Mouse (Mus musculus): ENCODE data around the gene Tmem88b.
"Not testable (repeated sequence)": the region's sequence is repeated elsewhere in the genome, so short reads cannot be mapped to it uniquely, and the experiment has no call there.

Gene Tmem88b

DNA sequence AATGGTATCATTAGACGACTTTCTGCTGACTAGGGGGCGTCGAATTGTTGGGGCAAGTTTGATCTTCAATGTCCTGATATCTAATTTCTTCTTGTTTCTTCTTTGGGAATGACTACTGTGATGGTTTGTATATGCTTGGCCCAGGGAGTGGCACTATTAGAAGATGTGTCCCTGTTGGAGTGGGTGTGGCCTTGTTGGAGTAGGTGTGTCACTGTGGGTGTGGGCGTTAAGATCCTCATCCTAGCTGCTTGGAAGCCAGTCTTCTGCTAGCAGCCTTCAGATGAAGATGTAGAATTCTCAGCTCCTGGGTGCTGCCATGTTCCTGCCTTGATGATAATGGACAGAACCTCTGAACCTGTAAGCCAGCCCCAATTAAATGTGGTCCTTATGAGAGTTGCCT, 3.2 kb upstream of the Tmem88b start:
- in situ Hi-C loops (cut with MboI): not testable (repeated sequence)

- in situ Hi-C loops (cut with MboI): no loop called here
Observed at GRCm38 (mm10) chr4:155788300-155788699, 2.6 kb upstream of the Tmem88b start.

- in situ Hi-C loops (cut with MboI): no loop called here
Observed at GRCm38 (mm10) chr4:155785246-155785645, 428 bp downstream of the Tmem88b start.

- in situ Hi-C loops (cut with MboI): no loop called here
Observed at GRCm38 (mm10) chr4:155784081-155784701, 1.5 kb downstream of the Tmem88b start.

- in situ Hi-C loops (cut with MboI): no loop called here
Observed at GRCm38 (mm10) chr4:155783486-155784080, 2.1 kb downstream of the Tmem88b start.

- in situ Hi-C loops (cut with MboI): no loop called here
Observed at GRCm38 (mm10) chr4:155780895-155781294, 4.8 kb downstream of the Tmem88b start.

GRCm38 (mm10) chr4:155779498-155779897, 6.2 kb downstream of the Tmem88b start:
- in situ Hi-C loops (cut with MboI): no loop called here

GRCm38 (mm10) chr4:155777816-155778215, 7.9 kb downstream of the Tmem88b start:
- in situ Hi-C loops (cut with MboI): no loop called here

DNA sequence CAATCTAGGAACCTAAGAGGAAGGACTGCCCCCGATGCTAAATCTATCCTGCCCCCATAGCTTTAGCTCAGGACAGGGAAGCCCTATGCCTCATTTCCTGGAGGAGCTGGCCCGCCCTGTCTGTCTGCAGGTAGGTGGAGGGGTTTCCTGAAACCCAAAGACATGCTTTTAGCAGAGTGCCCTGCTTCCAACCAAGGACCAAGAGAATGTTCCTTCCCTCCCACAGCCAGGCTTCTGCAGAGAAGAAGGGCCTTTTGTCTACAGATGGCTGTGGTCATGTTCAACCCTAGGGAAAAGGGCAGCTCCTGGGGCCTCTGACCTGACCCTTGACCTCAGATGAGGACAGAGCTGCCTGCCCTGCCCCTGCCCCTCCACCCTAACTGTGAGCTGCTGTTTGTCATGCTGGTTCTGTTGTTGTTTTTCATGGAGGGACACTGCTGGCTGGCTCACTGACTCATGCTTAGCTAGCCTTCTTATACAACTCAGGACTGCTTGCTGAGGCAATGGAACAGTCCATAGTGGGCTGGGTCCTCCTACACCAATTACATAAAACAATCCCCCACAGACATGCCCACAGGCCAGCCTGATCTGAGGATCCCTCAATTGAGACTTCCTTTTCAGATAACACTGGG, 8.9 kb downstream of the Tmem88b start:
- in situ Hi-C loops (cut with MboI): no loop called here

DNA sequence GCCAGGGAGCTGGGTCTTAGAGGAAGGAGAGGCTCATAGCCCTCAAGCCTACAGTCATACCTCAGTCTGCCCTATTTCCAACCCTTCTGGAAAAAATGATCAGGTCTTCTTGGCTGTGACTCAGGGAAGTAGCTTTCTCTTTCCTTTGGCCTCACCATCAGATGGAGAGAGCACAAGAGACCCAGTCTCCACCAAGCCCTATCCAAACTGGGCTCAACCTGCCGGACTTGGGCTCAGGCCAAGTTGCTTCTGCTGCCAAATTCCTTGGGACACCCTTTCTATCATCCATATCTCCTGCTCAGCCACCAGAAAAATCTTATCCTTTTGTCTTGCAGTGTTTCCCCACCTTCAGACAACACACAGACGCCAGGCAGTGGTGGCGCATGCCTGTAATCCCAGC, 9.8 kb downstream of the Tmem88b start:
- in situ Hi-C loops (cut with MboI): no loop called here

GRCm38 (mm10) chr4:155774971-155775740, 10.5 kb downstream of the Tmem88b start:
- in situ Hi-C loops (cut with MboI): no loop called here

DNA sequence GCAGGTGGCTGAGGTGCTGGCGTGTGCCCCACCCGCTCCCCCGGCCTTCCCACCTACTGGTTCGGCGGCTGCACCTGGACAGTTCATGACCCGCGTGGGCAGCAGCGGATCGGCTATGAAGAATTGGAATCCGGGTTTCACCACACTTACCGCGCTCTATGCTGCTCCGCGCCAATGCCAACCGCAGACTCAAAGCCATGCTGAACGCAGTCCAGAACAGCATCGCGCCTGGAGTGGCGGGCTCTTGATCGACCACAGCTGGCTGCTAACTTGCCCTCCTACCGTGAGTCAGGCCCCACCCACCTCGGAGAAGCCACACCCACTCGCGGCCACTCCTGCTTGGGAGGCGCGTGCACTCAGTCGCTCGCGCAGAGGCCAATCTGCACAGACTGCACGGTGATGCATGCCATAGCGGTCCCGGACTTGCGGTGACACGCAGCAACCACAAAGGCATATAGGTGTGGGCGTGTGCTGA, 11.4 kb downstream of the Tmem88b start, which contains the start of gene Vwa1:
Gene Vwa1, minus strand, starts transcription at position 419 of the 475 bp plus-strand sequence.
- in situ Hi-C loops (cut with MboI): no loop called here

DNA sequence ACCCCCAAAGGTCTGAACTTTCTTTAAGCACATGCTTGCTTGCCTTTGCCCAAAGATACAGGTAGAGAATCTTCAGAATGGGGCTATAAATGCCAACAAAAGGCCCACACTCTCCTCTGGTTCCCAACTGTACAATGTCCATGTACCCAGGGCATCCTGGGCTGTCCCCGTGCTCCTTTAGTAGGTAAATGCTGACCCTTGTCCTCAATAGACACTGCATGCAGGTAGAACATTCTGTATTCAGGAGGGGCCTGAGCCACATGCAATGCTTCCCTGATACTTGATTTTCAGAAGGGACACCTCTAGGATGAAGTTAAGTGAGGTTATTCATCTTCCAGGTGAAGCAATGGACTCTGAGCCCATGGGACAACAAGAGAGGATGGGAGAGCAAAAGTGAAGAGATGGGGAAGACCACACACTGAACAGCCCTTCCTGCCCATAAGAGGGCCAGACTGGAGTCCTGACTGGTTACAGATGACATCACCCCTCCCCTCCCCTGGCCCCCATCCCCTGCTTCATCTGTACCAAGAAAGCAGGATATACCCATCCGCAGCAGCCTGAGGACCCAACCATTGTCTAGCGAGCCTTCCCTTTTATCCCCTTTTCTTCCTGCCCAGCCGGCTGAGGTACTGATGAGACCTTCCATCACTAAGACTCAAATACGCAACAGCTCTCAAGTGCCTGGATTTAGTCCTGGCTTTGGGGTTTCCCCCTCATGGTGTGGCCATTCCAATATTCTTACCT, 12.2 kb downstream of the Tmem88b start:
- in situ Hi-C loops (cut with MboI): no loop called here

DNA sequence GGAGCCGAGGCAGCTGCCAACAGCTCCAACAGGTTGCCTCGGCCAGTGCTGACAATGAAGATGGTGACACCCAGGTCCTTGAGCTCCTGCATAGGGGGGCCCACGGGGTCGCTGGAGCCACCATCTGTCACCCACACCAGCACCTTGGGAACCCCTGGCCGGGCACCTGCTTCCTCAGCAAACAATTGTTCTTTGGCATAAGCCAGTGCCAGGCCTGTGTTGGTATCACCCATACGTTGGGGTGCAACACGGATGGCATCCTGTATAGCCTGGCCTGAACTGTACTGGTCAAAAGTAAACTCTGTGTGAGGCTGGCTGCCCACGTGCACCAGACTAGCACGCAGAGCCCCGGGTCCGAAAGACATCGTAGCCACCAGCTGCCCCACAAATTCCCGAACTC, 12.9 kb downstream of the Tmem88b start:
- in situ Hi-C loops (cut with MboI): no loop called here

GRCm38 (mm10) chr4:155771706-155772105, 14.0 kb downstream of the Tmem88b start:
- in situ Hi-C loops (cut with MboI): no loop called here

DNA sequence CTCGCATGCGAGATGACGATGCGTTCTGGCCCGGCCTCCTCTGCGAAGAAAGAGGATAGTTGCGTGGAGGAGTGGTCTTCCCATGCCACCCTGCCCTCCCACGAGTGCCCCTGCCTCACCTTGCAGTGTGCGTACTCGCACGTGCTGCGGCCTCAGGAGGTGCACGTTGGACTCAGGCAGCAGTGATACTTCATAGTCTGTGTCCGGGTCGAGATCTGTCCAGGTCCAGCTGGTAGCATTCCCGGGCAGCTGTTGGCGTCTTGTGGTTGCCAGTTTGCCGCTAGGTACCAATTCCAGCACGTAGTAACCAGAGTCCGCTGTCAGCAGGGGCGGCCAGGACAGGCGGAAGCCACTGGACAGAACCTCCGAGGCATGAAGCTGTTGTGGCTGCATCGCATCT, 15.0 kb downstream of the Tmem88b start:
- in situ Hi-C loops (cut with MboI): no loop called here

- in situ Hi-C loops (cut with MboI): loop anchor here (5.0 to 10.0 kb wide), 2 partner anchors 38 to 55 kb away; partner anchors contain the start of gene Tmem240
Observed at GRCm38 (mm10) chr4:155769880-155770512, 15.7 kb downstream of the Tmem88b start.

DNA sequence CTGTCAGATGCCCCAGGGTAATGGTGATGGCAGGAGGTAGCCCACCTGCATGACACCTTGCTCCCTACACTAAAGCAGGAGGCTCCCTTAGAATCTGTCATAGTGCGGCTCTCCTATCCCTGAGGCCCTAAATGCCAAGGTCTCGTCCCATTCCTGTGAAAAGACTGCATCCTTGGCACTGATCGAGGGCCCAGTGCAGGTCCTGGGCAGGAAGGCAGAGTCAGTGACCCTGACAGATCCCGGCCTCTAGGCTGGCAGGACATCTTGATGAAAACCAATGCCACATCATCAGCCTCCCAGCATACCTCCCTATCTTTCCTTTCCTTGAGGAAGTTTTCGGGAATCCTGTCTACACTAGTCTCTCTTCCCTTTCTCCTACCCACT, 16.2 kb downstream of the Tmem88b start:
- in situ Hi-C loops (cut with MboI): loop anchor here (5.0 to 10.0 kb wide), 2 partner anchors 37 to 55 kb away; partner anchors contain the start of gene Tmem240

GRCm38 (mm10) chr4:155762357-155762756, 23.3 kb downstream of the Tmem88b start:
- in situ Hi-C loops (cut with MboI): loop anchor here (10.0 kb wide), 1 partner anchor 48 kb away; no protein-coding TSS in a partner anchor

DNA sequence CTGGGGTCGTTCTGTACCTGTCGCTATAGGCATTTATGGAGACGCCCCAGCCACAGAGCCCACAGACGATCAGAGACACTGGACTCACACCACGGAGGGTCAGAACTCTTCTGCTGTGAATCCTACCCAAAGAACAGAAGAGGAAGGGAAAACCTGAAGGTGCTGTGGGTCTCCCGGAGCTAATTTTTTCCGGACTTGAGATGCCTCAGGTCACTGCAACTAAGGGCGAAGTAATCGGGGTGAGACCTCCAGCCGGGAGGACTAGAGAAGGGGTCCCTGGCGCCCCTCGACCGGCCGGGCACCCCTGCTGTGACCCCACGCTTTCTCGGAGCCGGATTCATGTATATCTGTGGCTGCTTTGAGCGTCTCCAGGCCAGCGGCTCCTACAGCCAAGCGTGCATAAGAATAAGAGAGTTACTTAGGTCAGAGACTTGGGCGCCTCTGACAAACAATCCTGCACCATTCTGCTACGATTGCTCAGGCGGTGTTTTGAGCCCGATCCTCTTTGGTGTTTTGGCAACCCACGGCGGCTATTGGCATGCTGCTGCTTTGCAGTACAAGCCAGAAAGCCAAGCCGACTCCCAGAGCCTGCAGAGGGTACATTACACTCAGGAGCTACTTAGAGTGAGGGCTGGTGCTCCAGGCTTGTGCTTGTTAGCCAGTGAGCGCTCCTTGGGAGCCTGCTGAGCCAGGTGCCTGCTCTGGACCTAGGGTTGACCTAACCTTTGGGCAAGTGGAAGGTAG, 24.1 kb downstream of the Tmem88b start:
- in situ Hi-C loops (cut with MboI): loop anchor here (10.0 kb wide), 1 partner anchor 47 kb away; no protein-coding TSS in a partner anchor
